Mouse (Mus musculus) kidney, adult 2 months (tissue): Measurements from ENCODE around the gene Mt3. TPM values are rescaled to one million over a fixed set of nuclear protein-coding genes. Genes with fewer than 3 reads are reported as not detected.

Source experiments
- DNase-seq: peaks from one replicate; pipeline ENCODE4 v3.0.0; 2021
- H3K27ac ChIP-seq: fragments of 200-500 bp; 2 replicates; pipeline ENCODE4 v1.5.1; 2012; ENCODE audit warnings: low read depth, low read length, control low read depth, inconsistent platforms; ENCODE audit not compliant: insufficient read depth
- H3K27me3 ChIP-seq: fragments of 200-500 bp; replicated peaks from 2 replicates; pipeline ENCODE4 v1.6.1; 2012; ENCODE audit warnings: mild to moderate bottlenecking, moderate library complexity, low read length, inconsistent platforms; ENCODE audit not compliant: control insufficient read depth, insufficient read depth
- H3K36me3 ChIP-seq: fragments of 200-500 bp; 2 replicates; pipeline ENCODE4 v1.6.1; 2012; ENCODE audit warnings: mild to moderate bottlenecking, moderate library complexity, low read length, inconsistent platforms; ENCODE audit not compliant: control insufficient read depth, insufficient read depth
- H3K4me1 ChIP-seq: fragments of 200-500 bp; 2 replicates; pipeline ENCODE4 v1.6.1; 2011; ENCODE audit warnings: low read length; ENCODE audit not compliant: control insufficient read depth, insufficient read depth
- H3K4me3 ChIP-seq: fragments of 200-500 bp; 2 replicates; pipeline ENCODE4 v1.5.1; 2011; ENCODE audit warnings: mild to moderate bottlenecking, low read depth, low read length, control low read depth; ENCODE audit not compliant: insufficient read depth
- CTCF ChIP-seq: fragments of 200-500 bp; conservative IDR thresholded peaks from 2 replicates; pipeline ENCODE4 v1.5.1; 2011; ENCODE audit warnings: low read depth, mild to moderate bottlenecking, control low read depth, low read length, moderate library complexity, mixed read lengths; ENCODE audit not compliant: insufficient read depth, insufficient read length
- POLR2A ChIP-seq: fragments of 200-500 bp; IDR thresholded peaks from one replicate; pipeline ENCODE4 v1.6.1; 2011; ENCODE audit warnings: low read depth, low read length, control low read depth
- WGBS: fragments of 180-500 bp; shearing (Covaris S2); methylation state at CpG from one replicate; pipeline ENCODE4 v1.1.7; 2018; 5-methylcytosine and 5-hydroxymethylcytosine counted together
- polyA plus RNA-seq: library from polyadenylated mRNA; depleted of rRNA; stranded (reverse); fragments of >200 nt; gene quantifications from 2 replicates; pipeline ENCODE4 v1.2.3, GENCODE M21; 2012

The Mt3 gene
- polyA plus RNA-seq, 1 experiment: 8.4 TPM

DNA sequence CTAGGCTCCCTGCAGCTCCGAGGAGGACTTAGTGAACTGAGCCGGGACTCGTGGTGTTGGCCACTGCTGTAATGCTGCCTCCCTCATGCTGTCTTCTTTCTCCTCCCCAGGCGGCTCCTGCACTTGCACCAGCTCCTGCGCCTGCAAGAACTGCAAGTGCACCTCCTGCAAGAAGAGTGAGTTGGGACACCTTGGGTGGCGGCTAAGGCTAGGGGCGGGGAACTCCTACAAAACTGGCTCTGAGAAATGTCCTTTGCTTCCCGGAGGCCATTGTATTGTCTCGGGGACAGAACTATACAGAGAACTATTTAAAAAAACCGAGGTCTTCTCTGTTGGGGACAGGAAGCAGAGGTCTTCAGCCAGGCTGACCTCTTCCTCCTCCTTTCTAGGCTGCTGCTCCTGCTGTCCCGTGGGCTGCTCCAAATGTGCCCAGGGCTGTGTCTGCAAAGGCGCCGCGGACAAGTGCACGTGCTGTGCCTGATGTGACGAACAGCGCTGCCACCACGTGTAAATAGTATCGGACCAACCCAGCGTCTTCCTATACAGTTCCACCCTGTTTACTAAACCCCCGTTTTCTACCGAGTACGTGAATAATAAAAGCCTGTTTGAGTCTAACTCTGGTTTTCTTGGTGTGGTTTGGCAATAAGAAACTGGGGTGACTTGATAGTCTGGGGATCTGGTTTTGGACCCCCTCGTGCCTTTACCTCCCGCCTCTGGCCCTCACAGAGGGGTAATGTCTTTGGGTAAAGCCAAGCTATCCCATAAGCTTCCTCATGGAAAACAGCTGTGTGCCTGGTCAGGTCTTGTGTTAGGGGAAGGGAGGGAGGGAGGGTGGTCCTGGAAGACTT lies 27.5 kb downstream of the Mt3 start:
- H3K4me3 ChIP-seq: peak overlapping the region; percentile 70
- WGBS: 6% methylated on average over 25 of the region's 25 CpGs
- peaks cover 4% of the 10 kb centered on the region; the same call in 1 of the 2 replicates for H3K4me1 ChIP-seq
- no peaks in the 10 kb centered on the region for H3K27me3 ChIP-seq
- no peaks in the 10 kb centered on the region for H3K36me3 ChIP-seq
- TF ChIP-seq POLR2A (no peak), CTCF (no peak)
- H3K27ac ChIP-seq: peak overlapping the region; percentile 90
- DNase-seq: peak; percentile 30

- WGBS: 94% methylated on average over 1 of the region's 1 CpGs
- no peaks in the 10 kb centered on the region for H3K36me3 ChIP-seq
- no peak for DNase-seq
- peak overlapping the region; percentile 70 for H3K4me3 ChIP-seq
- H3K4me1 ChIP-seq: peaks cover 4% of the 10 kb centered on the region; the same call in 1 of the 2 replicates
- H3K27me3 ChIP-seq: no peaks in the 10 kb centered on the region
- TF ChIP-seq CTCF (no peak), POLR2A (no peak)
- H3K27ac ChIP-seq: no peak overlapping the region; the same call in 1 of the 2 replicates
Observed at GRCm38 (mm10) chr8:94180561-94180908, 28.1 kb downstream of the Mt3 start.

DNA sequence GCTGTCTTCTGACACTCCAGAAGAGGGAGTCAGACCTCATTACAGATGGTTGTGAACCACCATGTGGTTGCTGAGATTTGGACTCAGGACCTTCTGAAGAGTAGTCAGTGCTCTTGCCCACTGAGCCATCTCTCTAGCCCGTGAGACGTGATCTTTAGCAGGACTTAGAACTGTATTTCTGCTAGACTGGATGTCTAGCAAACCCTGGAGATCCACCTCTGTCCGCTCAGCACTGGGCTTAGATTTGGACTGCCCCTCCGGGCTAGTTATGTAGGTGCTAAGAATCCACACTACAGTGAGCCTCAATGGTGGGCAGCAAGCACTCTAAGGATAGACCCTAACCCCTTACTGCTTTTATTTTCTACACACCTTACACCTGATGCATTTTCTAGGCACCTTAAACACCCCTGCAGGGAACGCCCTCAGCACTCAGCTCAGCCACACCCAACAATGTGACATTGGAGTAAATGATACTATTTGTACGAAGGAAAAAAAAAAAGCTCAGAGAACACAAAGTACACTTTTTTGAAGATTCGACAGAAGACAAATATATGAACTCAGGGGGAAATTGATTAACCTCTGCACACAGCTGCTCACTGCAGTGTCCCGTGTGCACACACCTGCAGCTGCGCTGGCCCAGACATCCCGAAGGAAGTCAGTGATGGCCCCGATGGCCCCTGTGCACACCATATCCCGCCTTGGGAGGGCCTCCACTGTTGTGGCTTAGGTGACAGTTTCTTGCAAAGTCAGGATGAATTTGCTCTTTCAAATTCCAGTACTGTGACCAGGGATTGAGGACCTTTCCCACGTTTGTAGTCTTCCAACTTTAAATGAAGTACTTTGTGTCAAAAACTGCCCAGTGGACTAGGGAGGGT lies 29.9 kb downstream of the Mt3 start:
- H3K36me3 ChIP-seq: no peaks in the 10 kb centered on the region
- H3K4me3 ChIP-seq: no peak overlapping the region
- no peaks in the 10 kb centered on the region for H3K27me3 ChIP-seq
- no peak for DNase-seq
- WGBS: 54% methylated on average over 13 of the region's 13 CpGs
- peak overlapping the region; percentile 84 for H3K27ac ChIP-seq
- H3K4me1 ChIP-seq: peaks cover 4% of the 10 kb centered on the region; the same call in 1 of the 2 replicates
- TF ChIP-seq CTCF (no peak), POLR2A (no peak)

DNA sequence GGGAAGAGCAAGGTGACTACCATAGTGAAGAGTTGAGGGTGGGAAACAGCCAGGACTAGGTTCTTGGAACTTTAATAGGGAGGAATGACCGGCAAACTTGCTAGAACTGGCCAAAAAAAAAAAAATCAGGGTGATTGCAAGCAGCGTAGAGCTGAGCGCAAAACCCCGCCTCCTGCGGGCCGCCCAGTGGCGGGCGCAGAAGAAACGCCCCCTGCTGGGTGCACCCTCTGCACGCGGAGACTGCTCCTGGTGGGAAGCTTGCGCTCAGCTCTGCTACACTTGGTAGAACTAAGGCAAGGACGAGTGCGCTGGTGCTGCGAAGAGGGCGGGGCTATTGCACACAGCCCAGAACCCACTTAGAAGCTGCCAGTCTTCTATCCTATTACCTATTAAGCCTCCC lies 30.7 kb downstream of the Mt3 start:
- peaks cover 4% of the 10 kb centered on the region; the same call in 1 of the 2 replicates for H3K4me1 ChIP-seq
- no peaks in the 10 kb centered on the region for H3K36me3 ChIP-seq
- TF ChIP-seq CTCF (peak; percentile 67), POLR2A (no peak)
- H3K27ac ChIP-seq: peak overlapping the region; percentile 84
- WGBS: under 1% methylated on average over 16 of the region's 16 CpGs
- H3K4me3 ChIP-seq: peak overlapping the region; percentile 43
- DNase-seq: peak; percentile 88
- no peaks in the 10 kb centered on the region for H3K27me3 ChIP-seq

GRCm38 (mm10) chr8:94184357-94184843 lies 32.0 kb downstream of the Mt3 start:
- no peak for TF ChIP-seq POLR2A
- TF ChIP-seq CTCF: no peak
- no peak overlapping the region for H3K4me3 ChIP-seq
- no peaks in the 10 kb centered on the region for H3K36me3 ChIP-seq
- no peaks in the 10 kb centered on the region for H3K27me3 ChIP-seq
- no peak overlapping the region for H3K27ac ChIP-seq
- no peak for DNase-seq
- WGBS: 39% methylated on average over 12 of the region's 12 CpGs
- H3K4me1 ChIP-seq: peaks cover 4% of the 10 kb centered on the region; the same call in 1 of the 2 replicates

DNA sequence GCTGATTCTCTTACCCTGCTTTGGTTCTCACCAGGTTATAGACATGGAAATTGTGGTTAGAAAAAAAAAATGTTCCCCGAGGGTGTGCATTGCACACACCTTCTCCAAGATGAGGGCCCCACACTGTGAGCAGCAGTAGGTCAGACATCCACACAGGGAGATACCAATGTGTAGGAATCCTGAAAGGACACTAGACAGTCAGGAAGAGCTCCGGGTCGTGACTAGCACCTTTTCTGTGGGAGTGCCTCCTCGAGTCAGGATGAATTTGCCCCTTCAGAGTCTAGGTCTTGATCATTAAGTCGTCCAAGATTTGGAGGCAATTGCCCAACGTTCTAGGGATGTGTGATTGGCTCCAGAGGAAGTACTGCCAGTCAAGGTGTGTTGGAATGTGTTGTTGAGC lies 33.4 kb downstream of the Mt3 start:
- H3K27ac ChIP-seq: no peak overlapping the region
- no peak overlapping the region for H3K4me3 ChIP-seq
- no peak for DNase-seq
- H3K27me3 ChIP-seq: no peaks in the 10 kb centered on the region
- no peaks in the 10 kb centered on the region; the same call in 1 of the 2 replicates for H3K4me1 ChIP-seq
- 70% methylated on average over 6 of the region's 6 CpGs for WGBS
- H3K36me3 ChIP-seq: no peaks in the 10 kb centered on the region
- TF ChIP-seq POLR2A (no peak), CTCF (no peak)

DNA sequence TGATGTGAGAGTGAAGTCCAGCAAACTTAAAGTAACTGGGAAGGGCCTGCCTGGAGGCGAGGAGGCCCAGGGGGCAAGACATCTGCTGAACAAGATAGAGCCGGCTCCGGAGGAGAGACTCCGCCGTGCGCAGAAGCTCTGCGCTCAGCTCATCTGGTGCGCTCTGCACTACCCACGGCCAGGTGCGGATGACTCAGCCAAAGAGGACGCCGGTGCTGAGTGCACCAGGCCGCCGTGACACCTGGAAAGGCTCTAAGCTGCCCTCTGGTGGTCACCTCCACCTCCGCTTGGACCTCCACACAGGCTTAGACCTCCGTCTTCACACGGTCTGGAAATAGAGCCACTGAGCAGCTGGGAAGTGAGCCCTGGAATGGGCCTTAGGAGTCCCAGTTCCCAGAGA lies 34.1 kb downstream of the Mt3 start:
- 7% methylated on average over 17 of the region's 17 CpGs for WGBS
- TF ChIP-seq POLR2A (no peak), CTCF (peak; percentile 91)
- Histone ChIP-seq H3K27ac (no peak overlapping the region), H3K4me1 (no peaks in the 10 kb centered on the region; the same call in 1 of the 2 replicates), H3K27me3 (no peaks in the 10 kb centered on the region), H3K36me3 (no peaks in the 10 kb centered on the region), H3K4me3 (no peak overlapping the region)
- peak; percentile 90 for DNase-seq
